Mouse (Mus musculus) NIH3T3 (cell line): ENCODE measurements at regions not wholly inside any gene's neighbourhood (a gene's known extent, or its start where the extent isn't known, plus 50 kb on each side); places are given as distances from the start of the nearest gene placed in this dataset.
"Not testable (repeated sequence)": the region's sequence is repeated elsewhere in the genome, so short reads cannot be mapped to it uniquely, and the experiment has no call there.

Experiments used
- DNase-seq: peaks from one replicate; pipeline ENCODE4 v3.0.0-alpha.2; 2012; ENCODE audit warnings: low read depth

DNA sequence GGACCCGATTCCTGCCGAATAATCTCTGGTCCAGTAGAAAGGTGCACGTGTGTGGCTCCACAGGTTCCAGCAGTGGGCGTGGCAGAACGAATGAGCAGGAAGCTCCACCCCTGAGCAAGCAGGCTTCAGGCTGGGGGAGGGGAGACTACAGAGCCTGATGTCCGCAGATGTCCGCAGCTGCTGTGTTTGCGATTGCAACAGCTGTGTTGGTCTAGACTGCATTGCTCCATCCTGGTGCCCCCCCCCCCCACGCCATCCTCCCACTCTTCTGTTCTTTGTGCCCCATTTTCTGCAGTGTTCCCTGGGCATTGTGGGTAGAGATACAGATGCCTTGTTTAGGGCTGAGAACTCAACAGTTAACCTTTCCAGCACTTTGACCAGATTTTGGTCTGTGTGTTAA lies 150.3 kb upstream of the Trpc7 start:
- DNase-seq: not testable (repeated sequence)

GRCm38 (mm10) chr13:57044455-57044854 lies 148.7 kb upstream of the Trpc7 start:
- no peak for DNase-seq

DNA sequence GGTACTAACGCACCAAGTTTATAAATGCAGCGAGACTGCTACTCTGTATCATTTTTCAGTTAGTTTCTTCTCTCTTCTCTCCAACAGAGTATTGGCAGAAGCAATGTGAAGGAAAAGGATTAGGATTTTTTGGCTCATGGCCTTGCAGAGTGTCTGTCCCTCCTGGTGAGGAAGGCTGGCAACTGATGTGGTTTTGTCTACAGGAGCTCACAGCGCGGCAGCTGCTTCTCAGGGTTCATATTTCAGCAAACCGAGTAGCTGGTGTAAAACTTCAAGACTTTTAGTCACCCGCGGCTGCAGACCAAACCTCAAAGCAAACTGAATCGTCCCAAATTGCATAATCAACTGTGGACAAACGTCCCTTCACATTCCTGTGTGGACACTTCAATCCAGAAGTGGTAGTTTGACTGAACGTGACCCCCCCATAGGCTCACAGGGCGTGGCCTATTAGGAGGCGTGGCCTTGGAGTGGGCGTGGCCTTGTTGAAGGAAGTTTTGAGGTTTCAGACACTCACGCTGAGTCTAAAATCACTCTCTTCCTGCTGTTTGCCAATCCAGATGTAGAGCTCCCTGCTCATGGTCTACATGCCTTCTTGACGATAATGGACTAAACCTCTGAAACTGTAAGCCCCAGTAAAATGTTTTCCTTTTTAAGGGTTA lies 147.7 kb upstream of the Trpc7 start:
- no peak for DNase-seq

GRCm38 (mm10) chr13:57042514-57042913 lies 146.7 kb upstream of the Trpc7 start:
- no peak for DNase-seq

DNA sequence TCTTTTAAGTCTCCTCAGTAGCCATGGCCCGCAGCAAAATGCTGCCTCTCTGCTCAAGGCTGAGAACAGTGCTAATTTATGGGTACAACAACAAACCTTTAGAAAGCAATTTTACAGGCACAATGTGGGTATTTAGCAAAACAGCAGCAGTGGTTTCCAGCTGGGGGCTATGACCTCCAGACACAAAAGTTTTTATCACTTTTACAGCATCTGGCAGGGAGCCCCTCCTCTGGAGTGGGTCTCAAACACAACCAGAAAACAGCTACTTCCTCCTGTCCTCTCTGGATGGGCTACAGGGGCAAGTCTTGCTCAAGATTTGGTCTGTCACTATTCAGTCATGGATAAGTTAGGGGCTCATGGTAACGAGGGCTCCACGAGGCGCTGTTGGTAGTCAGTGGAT lies 137.1 kb upstream of the Trpc7 start:
- no peak for DNase-seq

- DNase-seq: peak; percentile 23
These were observed 122.0 kb upstream of the Trpc7 start for GRCm38 (mm10) chr13:57017553-57018341.

GRCm38 (mm10) chr13:57016465-57017272 lies 120.9 kb upstream of the Trpc7 start:
- no peak for DNase-seq

DNA sequence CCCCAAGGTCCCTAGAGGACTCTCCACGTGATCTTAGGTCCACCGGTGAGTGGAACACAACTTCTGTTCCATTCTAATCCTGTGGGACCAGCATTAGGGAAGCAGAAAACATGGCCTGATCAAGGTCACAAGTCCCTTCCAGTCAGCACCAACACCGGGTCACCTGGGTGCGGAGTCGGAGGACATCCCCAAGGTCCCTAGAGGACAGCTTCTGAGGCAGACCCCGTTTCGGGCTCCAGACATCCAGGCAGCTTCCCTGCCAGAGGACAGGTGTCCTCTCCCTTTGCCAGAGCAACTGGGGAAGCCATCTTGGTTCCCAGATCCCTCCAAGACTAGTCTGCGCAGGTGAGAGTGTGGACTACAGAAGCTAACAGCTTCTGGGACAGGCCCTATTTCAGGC lies 111.4 kb upstream of the Trpc7 start:
- DNase-seq: not testable (repeated sequence)

DNA sequence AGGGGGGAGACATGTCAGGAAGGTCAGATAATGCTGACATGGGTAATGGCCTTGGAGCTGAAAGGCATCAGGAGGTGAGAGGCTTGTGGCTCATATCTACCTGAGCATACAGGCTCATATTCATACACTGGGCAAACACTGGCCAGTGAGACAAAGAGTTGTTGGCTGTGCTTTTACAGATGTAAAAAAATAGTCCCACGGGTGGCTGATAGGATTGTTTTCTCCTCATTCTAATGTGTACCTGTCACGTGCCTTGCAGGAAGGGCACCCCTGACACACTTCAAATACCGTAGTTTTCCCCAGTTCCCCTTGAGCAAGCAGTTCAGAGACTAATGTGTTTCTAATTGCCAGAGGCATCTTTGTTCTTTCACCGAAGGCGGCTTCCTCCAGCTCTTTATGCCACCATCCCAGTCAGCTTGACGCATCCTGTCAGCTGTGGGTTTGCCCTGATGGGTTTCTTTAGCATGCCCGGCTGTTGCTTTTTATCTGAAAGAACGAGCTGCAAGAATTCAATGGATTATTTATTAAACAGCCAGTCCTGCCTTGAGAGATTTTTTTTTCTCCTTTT lies 107.9 kb upstream of the Trpc7 start:
- no peak for DNase-seq

DNA sequence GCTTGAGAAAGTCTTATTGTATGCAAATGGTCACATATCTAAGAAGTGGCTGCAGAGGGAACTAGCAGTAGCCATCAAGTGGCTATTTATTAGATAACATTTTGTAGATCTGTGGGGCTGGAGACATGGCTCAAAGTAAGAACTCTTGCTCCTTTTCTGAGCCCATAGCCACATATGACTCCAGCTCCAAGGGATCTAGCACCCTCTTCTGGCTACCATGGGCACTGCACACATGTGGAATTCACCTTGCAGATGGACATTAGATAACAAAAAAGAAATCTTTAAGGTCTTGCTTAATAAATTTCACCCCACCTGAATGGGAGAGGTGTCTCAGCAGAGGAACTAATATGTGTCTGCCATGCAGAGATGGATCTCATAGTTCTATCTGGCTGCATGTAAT lies 96.2 kb upstream of the Trpc7 start:
- no peak for DNase-seq

DNA sequence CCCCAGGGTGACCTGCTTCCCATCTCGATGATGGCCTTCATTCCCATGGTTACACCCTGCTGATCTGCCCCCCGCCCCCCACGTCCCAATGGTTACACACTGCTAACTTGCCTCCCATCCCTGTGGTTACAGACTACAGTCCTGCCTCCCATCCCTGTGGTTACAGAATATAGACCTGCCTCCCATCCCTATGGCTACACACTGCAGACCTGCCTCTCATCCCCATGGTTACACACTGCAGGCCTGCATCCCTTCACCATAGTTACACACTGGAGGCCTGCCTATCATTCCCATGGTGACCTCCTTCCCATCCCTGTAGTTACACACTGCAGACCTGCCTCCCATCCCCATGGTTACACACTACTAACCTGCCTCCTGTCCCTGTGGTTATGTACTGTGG lies 78.3 kb upstream of the Trpc7 start:
- DNase-seq: no peak

GRCm38 (mm10) chr13:56955358-56955757 lies 59.6 kb upstream of the Trpc7 start:
- peak; percentile 1 for DNase-seq

DNA sequence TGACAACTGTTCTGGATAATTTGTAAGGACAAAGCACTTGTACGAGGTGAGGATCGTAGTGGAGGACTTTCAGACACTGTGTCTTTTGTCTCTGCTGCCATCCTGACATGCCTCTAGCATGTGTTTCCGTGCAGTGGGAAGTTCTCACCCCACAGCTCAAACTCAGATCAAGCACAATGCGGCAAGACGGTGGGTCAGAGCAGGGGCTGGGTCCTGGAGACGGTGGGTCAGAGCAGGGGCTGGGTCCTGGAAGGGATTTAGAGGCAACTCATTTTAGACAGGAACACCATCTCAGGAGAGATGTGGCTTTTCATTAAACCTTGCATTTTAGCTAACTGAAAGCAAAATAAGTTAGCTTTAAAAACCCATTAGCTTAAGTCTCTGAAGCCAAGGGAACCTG lies 52.3 kb upstream of the Trpc7 start:
- DNase-seq: no peak

DNA sequence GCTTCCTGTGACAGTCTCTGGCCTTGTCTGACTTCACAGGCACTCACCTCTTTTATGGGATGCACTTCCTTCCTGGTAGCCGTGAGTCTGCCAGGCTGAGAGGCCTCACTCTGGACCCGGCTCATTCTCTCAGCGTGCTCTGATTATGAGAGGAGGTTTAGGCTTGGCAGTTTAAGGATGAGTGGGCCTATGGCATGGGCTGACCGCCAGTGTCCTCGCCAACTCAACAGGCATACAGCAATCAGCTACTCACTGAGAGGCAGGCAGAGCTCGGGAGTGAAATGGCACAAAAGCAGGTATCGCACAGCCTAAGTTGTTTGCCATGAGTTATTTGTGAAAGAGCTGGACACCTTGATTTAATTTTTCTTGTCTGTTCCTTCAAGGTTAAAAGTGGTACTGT lies 51.5 kb upstream of the Trpc7 start:
- no peak for DNase-seq
